8 mouse cellular contexts compared by ENCODE assay signal in genomic region chr10:79853392-79853791, GRCm38 (mm10). TPM values are rescaled to one million over a fixed set of nuclear protein-coding genes. Genes with fewer than 3 reads are reported as not detected.
DNase-seq lines count a peak whose midpoint lies in the region; ATAC-seq lines count a peak whose summit lies in the region.

No protein-coding gene starts in this region.

- peak overlapping the region; percentile 60 for H3K9ac ChIP-seq in hindbrain, embryonic 15.5 days

- peaks cover 66% of the 10 kb centered on the region for H3K4me1 ChIP-seq in hindbrain, embryonic 15.5 days (replicated peaks)

- H3K27ac ChIP-seq in hindbrain, embryonic 15.5 days (replicated peaks) = peak overlapping the region; percentile 98
- peak overlapping the region; percentile 95 for H3K27ac ChIP-seq in macrophage

- no peaks in the 10 kb centered on the region for H3K36me3 ChIP-seq in hindbrain, embryonic 15.5 days
- no peaks in the 10 kb centered on the region for H3K36me3 ChIP-seq in macrophage (ENCODE audit: inconsistent target)

- ATAC-seq in hindbrain, embryonic 15.5 days (ENCODE audit: low FRiP score, low read depth) = peak; percentile 9; the same call in 1 of the 2 replicates

- no peaks in the 10 kb centered on the region for H3K27me3 ChIP-seq in hindbrain, embryonic 15.5 days

- H3K4me2 ChIP-seq in hindbrain, embryonic 15.5 days = peak overlapping the region; percentile 71

- H3K79me2 ChIP-seq in macrophage (ENCODE audit: inconsistent target) = peaks cover 33% of the 10 kb centered on the region

- no peaks in the 10 kb centered on the region for H3K9me3 ChIP-seq in hindbrain, embryonic 15.5 days

- WGBS in hindbrain, embryonic 15.5 days = under 1% methylated on average over 15 of the region's 15 CpGs
- 2% methylated on average over 14 of the region's 15 CpGs for WGBS in macrophage (ENCODE audit: missing documents)

- H3K4me3 ChIP-seq in hindbrain, embryonic 15.5 days = peak overlapping the region; percentile 45
- peak overlapping the region; percentile 54 for H3K4me3 ChIP-seq in macrophage (ENCODE audit: inconsistent target)

- peak; percentile 93 for DNase-seq in R1 (ENCODE audit: low read depth, low spot score)
- DNase-seq in cerebellum, postnatal 36 days = peak; percentile 82 to 84
- DNase-seq in frontal cortex, postnatal 36 days (ENCODE audit: low spot score in 2 of 2) = peak; percentile 73 to 85
- peak; percentile 69 to 80 for DNase-seq in left cerebral cortex, adult 8-10 months (ENCODE audit: low spot score in 2 of 2)
- peak; percentile 92 for DNase-seq in skeletal muscle tissue, adult 2 months (ENCODE audit: low read depth, low spot score)
- DNase-seq in T-cell, adult 2 months (ENCODE audit: low spot score) = no peak

RNA-seq across cellular contexts. Expression of gene Ptbp1, which starts 0.8 kb away (rescaled TPM):
- 74.8 and 77.1 TPM in 2 replicates for polyA plus RNA-seq in hindbrain, embryonic 15.5 days (2015; fragmentation: Nextera tagmentation; extraction: Ambion mirVana)
- 10 to 100 TPM; 59.3 to 67.3 (median 63.6) TPM for total RNA-seq in left cerebral cortex, adult 8-10 months (2022)
- 100 to 1,000 TPM in 25 of 26 experiments, 10 to 100 TPM in 1; 90.6 to 694 (median 200) TPM for total RNA-seq in macrophage (2018; cell fraction: chromatin; rRNA removed)
- 100 to 1,000 TPM in 23 of 26 experiments, 10 to 100 TPM in 3; 93.6 to 190 (median 119) TPM for total RNA-seq in macrophage (2018; cell fraction: cytosol; rRNA removed)
- 100 to 1,000 TPM in 21 of 26 experiments, 10 to 100 TPM in 5; 84.7 to 316 (median 139) TPM for total RNA-seq in macrophage (2018; cell fraction: nucleus; rRNA removed)
- 119 to 188 TPM (median 143 TPM) in 3 replicates for polyA plus RNA-seq in macrophage (2018)

RNA-seq across cellular contexts. Expression of gene Prtn3, which starts 20.9 kb away (rescaled TPM):
- polyA plus RNA-seq in hindbrain, embryonic 15.5 days (2015; fragmentation: Nextera tagmentation; extraction: Ambion mirVana) = 11.0 and 11.3 TPM in 2 replicates
- total RNA-seq in left cerebral cortex, adult 8-10 months (2022) = 1 to 10 TPM; 2.4 to 3.2 (median 2.7) TPM
- 1 to 10 TPM in 2 of 26 experiments, not detected in 24; 2.3 to 3.4 TPM for total RNA-seq in macrophage (2018; cell fraction: chromatin; rRNA removed)
- total RNA-seq in macrophage (2018; cell fraction: cytosol; rRNA removed) = 1 to 10 TPM in 15 of 26 experiments, under 1 TPM in 11; 0.20 to 3.8 (median 1.2) TPM
- 1 to 10 TPM in 3 of 26 experiments, under 1 TPM in 1, not detected in 22; 0.77 to 2.7 (median 1.3) TPM for total RNA-seq in macrophage (2018; cell fraction: nucleus; rRNA removed)
- 0.96 to 1.6 TPM (median 1.2 TPM) in 3 replicates for polyA plus RNA-seq in macrophage (2018)

RNA-seq across cellular contexts. Expression of gene Plppr3, which starts 21.0 kb away (rescaled TPM):
- polyA plus RNA-seq in hindbrain, embryonic 15.5 days (2015; fragmentation: Nextera tagmentation; extraction: Ambion mirVana) = 383 and 417 TPM in 2 replicates
- total RNA-seq in left cerebral cortex, adult 8-10 months (2022) = 10 to 100 TPM; 49.7 to 56.0 (median 52.7) TPM
- total RNA-seq in macrophage (2018; cell fraction: chromatin; rRNA removed) = 1 to 10 TPM in 16 of 26 experiments, under 1 TPM in 6, not detected in 4; 0.39 to 4.6 (median 1.9) TPM
- 1 to 10 TPM in 13 of 26 experiments, under 1 TPM in 13; 0.17 to 3.2 (median 1.0) TPM for total RNA-seq in macrophage (2018; cell fraction: cytosol; rRNA removed)
- total RNA-seq in macrophage (2018; cell fraction: nucleus; rRNA removed) = 1 to 10 TPM in 16 of 26 experiments, under 1 TPM in 8, not detected in 2; 0.17 to 7.0 (median 1.6) TPM
- 0.64 to 2.5 TPM (median 1.0 TPM) in 3 replicates for polyA plus RNA-seq in macrophage (2018)

RNA-seq across cellular contexts. Expression of gene Misp, which starts 32.6 kb away (rescaled TPM):
- 0.49 and 0.92 TPM in 2 replicates for polyA plus RNA-seq in hindbrain, embryonic 15.5 days (2015; fragmentation: Nextera tagmentation; extraction: Ambion mirVana)
- total RNA-seq in left cerebral cortex, adult 8-10 months (2022) = under 1 TPM; 0.32 to 0.89 (median 0.54) TPM
- 1 to 10 TPM in 8 of 26 experiments, under 1 TPM in 3, not detected in 15; 0.45 to 2.3 (median 1.3) TPM for total RNA-seq in macrophage (2018; cell fraction: chromatin; rRNA removed)
- 1 to 10 TPM in 15 of 26 experiments, under 1 TPM in 11; 0.24 to 6.3 (median 1.8) TPM for total RNA-seq in macrophage (2018; cell fraction: cytosol; rRNA removed)
- 1 to 10 TPM in 16 of 26 experiments, under 1 TPM in 3, not detected in 7; 0.40 to 5.3 (median 2.0) TPM for total RNA-seq in macrophage (2018; cell fraction: nucleus; rRNA removed)
- polyA plus RNA-seq in macrophage (2018) = 0.23 to 0.95 TPM (median 0.93 TPM) in 3 replicates

RNA-seq across cellular contexts. Expression of gene Elane, which starts 32.7 kb away (rescaled TPM):
- 0.16 TPM in 1 of 2 replicates, not detected in the other for polyA plus RNA-seq in hindbrain, embryonic 15.5 days (2015; fragmentation: Nextera tagmentation; extraction: Ambion mirVana)
- total RNA-seq in left cerebral cortex, adult 8-10 months (2022) = not detected
- not detected for total RNA-seq in macrophage (2018; cell fraction: chromatin; rRNA removed)
- 1 to 10 TPM in 1 of 26 experiments, under 1 TPM in 11, not detected in 14; 0.27 to 1.2 (median 0.48) TPM for total RNA-seq in macrophage (2018; cell fraction: cytosol; rRNA removed)
- total RNA-seq in macrophage (2018; cell fraction: nucleus; rRNA removed) = under 1 TPM in 2 of 26 experiments, not detected in 24; 0.66 to 0.88 TPM
- polyA plus RNA-seq in macrophage (2018) = 0.67 to 0.89 TPM in 2 of 3 replicates, not detected in the other

Comparison
In these comparisons a context has a peak if more than half of its experiments do, and no peak if none do; other contexts are left out.
1. RNA of gene Plppr3, which starts 21.0 kb away (polyA plus RNA-seq): 383 to 417 TPM in hindbrain, embryonic 15.5 days; 0.64 to 2.5 TPM in macrophage; every median in the first group is over 100 times any median in the second.